Mouse (Mus musculus): Measurements from ENCODE around the gene Zfp385b. TPM values are rescaled to one million over a fixed set of nuclear protein-coding genes. Genes with fewer than 3 reads are reported as not detected.

Gene Zfp385b
- total RNA-seq, 2 experiments from 2014 or later: 50.4 to 51.4 TPM

- peak in 1 of 2 experiments; percentile 43 for DNase-seq (ENCODE audit: low spot score in 2 of 2)
- TF ChIP-seq CTCF (conservative IDR thresholded peaks at IDR 0.05): no peak
- H3K27ac ChIP-seq: peak overlapping the region; percentile 25; the same call in 1 of the 2 replicates
These were observed 230.1 kb downstream of the Zfp385b start for GRCm38 (mm10) chr2:77589205-77589901.

GRCm38 (mm10) chr2:77587387-77587786 lies 232.1 kb downstream of the Zfp385b start:
- DNase-seq (ENCODE audit: low spot score in 2 of 2): no peak
- Histone ChIP-seq H3K4me3 (no peak overlapping the region), H3K27ac (no peak overlapping the region)
- no peak for TF ChIP-seq CTCF (conservative IDR thresholded peaks at IDR 0.05)

More at GRCm38 (mm10) chr2:77589205-77589901, 230.1 kb downstream of the Zfp385b start:
- peak overlapping the region; percentile 10; the same call in 1 of the 2 replicates for H3K4me3 ChIP-seq

GRCm38 (mm10) chr2:77586581-77587360 lies 232.7 kb downstream of the Zfp385b start:
- Histone ChIP-seq H3K27ac (no peak overlapping the region), H3K4me3 (no peak overlapping the region)
- TF ChIP-seq CTCF (conservative IDR thresholded peaks at IDR 0.05): no peak
- DNase-seq (ENCODE audit: low spot score in 2 of 2): no peak

GRCm38 (mm10) chr2:77583586-77583985 lies 235.9 kb downstream of the Zfp385b start:
- H3K27ac ChIP-seq: no peak overlapping the region
- H3K4me3 ChIP-seq: no peak overlapping the region
- no peak for DNase-seq (ENCODE audit: low spot score in 2 of 2)
- TF ChIP-seq CTCF (conservative IDR thresholded peaks at IDR 0.05): no peak

- no peak overlapping the region for H3K27ac ChIP-seq
- DNase-seq (ENCODE audit: low spot score in 2 of 2): no peak
- TF ChIP-seq CTCF (conservative IDR thresholded peaks at IDR 0.05): no peak
These were observed 242.9 kb downstream of the Zfp385b start for GRCm38 (mm10) chr2:77576571-77576970.

GRCm38 (mm10) chr2:77567528-77568435 lies 251.7 kb downstream of the Zfp385b start:
- no peak for DNase-seq (ENCODE audit: low spot score in 2 of 2)
- Histone ChIP-seq H3K4me3 (no peak overlapping the region), H3K27ac (no peak overlapping the region)
- TF ChIP-seq CTCF (conservative IDR thresholded peaks at IDR 0.05): no peak

More at GRCm38 (mm10) chr2:77576571-77576970, 242.9 kb downstream of the Zfp385b start:
- no peak overlapping the region for H3K4me3 ChIP-seq

- no peak for TF ChIP-seq CTCF (conservative IDR thresholded peaks at IDR 0.05)
- no peak overlapping the region for H3K27ac ChIP-seq
- H3K4me3 ChIP-seq: no peak overlapping the region
- no peak for DNase-seq (ENCODE audit: low spot score in 2 of 2)
These were observed 255.7 kb downstream of the Zfp385b start for GRCm38 (mm10) chr2:77563706-77564105.

- Histone ChIP-seq H3K27ac (no peak overlapping the region), H3K4me3 (no peak overlapping the region)
- no peak for DNase-seq (ENCODE audit: low spot score in 2 of 2)
- no peak for TF ChIP-seq CTCF (conservative IDR thresholded peaks at IDR 0.05)
These were observed 257.5 kb downstream of the Zfp385b start for GRCm38 (mm10) chr2:77561941-77562340.

- Histone ChIP-seq H3K27ac (no peak overlapping the region), H3K4me3 (no peak overlapping the region)
- no peak for TF ChIP-seq CTCF (conservative IDR thresholded peaks at IDR 0.05)
- no peak for DNase-seq (ENCODE audit: low spot score in 2 of 2)
These were observed 262.5 kb downstream of the Zfp385b start for GRCm38 (mm10) chr2:77556938-77557337.

GRCm38 (mm10) chr2:77555980-77556379 lies 263.5 kb downstream of the Zfp385b start:
- no peak for DNase-seq (ENCODE audit: low spot score in 2 of 2)
- no peak for TF ChIP-seq CTCF (conservative IDR thresholded peaks at IDR 0.05)
- Histone ChIP-seq H3K27ac (no peak overlapping the region), H3K4me3 (no peak overlapping the region)

- DNase-seq (ENCODE audit: low spot score in 2 of 2): peak; percentile 7 to 12
- Histone ChIP-seq H3K27ac (peak overlapping the region; percentile 39; the same call in 1 of the 2 replicates), H3K4me3 (no peak overlapping the region)
- TF ChIP-seq CTCF (conservative IDR thresholded peaks at IDR 0.05): no peak
These were observed 266.8 kb downstream of the Zfp385b start for GRCm38 (mm10) chr2:77552675-77553074.

GRCm38 (mm10) chr2:77543388-77543787 lies 276.1 kb downstream of the Zfp385b start:
- Histone ChIP-seq H3K4me3 (no peak overlapping the region), H3K27ac (no peak overlapping the region)
- no peak for TF ChIP-seq CTCF (conservative IDR thresholded peaks at IDR 0.05)
- no peak for DNase-seq (ENCODE audit: low spot score in 2 of 2)
